Mouse (Mus musculus) B cell, adult 2 months (primary cell): ENCODE results near the gene Galnt14.
A peak's percentile ranks its signal among the peaks of the same experiment; 100 is the strongest.

Source experiments
- DNase-seq, 2 experiments: peaks; one replicate each; pipeline ENCODE4 v3.0.0; 2022

The Galnt14 gene

DNA sequence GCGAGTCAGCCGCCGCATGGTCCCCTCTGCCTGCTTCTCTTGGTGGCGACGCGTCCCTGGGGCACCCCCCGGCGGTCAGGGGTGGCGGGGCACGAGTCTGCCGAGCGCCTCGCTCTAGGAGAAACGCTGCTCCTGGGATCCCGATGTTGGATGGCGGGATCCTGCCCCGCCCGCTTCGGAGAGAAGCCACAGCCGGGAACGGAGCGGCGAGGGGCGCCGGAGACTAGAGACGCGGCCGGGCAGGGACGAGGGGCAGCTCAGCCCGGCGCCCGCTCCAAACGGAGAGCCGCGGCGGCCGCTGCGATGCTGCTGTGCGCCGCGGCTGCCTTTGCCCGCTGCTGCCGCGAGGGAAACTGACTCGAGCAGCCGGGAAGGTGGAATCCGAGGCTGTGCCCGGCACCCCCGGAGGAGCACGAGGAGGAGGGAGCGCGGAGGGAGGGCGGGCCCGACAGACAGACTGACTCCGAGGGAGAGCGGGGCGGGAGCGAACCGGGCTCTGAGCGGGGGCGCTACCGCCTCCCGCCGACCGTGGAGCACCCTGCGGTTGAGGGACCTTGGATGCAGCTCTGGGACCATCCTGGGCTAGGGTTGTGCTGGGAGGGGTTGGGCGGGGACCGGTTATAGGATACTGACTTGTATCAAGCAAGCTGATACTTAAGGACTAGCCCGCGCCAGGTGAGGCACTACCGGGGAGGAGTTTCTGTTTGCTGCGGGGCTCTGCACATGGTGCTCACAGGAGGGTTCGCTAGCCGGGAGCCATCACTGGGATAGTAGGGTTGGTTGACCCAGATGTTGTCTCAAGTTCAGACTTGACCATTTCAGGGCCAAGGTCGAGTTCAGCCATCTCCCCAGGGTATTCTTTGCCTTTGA, at the start of gene Galnt14:
Gene Galnt14, minus strand, starts transcription at position 412 of the 870 bp plus-strand sequence.
- peak; percentile 60 to 65 for DNase-seq

DNA sequence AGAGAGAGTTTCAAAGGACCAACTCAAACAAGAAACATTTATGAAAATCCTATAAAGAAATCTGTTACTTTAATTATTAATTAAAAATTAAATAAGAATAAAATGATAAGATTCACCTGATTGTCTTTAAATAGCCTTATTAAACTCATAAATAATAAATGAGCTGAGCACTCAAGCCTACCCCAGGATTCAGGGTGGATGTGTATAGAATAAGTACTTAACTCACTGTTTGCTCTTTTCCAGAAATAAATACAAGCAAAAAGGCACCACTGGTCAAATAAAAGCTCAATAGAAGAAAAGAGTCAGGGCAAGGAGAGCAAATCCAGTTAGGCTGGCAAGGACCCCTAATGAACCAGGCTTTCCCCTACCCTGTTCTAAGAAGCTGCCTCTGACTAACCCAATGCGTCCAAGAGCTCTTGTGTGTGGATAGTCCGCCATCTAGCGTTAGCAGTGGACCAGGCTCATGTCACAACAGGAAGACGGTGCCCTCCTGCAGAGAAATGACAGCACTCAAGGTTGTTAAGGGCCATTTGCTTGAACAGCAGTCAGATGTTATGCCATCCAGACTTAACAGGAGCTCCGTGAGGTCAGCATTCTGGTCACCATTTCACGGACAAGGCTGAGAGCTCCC, 33.5 kb upstream of the Galnt14 start:
- peak; percentile 81 for DNase-seq

DNA sequence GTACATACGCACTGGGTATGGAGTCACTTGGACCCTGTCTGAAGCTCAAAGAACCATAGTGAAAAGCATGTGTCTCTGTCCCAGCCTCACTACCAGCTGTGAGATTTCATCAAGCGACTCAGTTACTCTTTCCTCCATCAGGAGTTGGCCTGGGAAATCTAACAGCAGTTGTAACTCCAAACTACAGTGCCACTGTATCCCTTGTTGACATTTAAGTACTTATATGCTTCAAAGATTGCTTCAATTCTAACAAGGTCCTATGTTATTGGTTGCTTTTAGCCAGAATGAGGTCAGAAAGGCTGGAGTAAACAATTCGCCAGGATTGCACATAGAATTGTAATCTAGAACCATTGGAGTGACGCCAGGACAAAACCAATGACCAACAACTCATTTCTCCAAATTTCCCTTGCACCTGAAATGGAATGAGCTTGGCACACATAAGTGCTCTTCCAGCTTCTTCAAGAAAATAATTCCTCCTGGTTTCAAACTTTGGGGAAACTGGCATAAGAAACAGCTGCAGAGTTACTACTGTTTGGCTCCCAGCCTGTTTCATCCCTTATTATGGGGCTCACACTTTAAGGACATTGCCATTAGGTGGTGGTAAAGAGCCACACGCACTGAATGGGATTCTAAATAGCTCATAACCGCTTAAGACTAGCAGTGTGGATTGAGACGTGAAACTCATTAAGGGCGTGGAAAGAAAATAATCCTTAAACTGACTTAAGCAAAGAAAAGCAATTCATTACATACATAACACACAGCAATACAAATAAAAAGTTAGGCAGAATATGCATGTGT, 13.8 kb upstream of the Galnt14 start:
- peak in 1 of 2 experiments; percentile 6 for DNase-seq

DNA sequence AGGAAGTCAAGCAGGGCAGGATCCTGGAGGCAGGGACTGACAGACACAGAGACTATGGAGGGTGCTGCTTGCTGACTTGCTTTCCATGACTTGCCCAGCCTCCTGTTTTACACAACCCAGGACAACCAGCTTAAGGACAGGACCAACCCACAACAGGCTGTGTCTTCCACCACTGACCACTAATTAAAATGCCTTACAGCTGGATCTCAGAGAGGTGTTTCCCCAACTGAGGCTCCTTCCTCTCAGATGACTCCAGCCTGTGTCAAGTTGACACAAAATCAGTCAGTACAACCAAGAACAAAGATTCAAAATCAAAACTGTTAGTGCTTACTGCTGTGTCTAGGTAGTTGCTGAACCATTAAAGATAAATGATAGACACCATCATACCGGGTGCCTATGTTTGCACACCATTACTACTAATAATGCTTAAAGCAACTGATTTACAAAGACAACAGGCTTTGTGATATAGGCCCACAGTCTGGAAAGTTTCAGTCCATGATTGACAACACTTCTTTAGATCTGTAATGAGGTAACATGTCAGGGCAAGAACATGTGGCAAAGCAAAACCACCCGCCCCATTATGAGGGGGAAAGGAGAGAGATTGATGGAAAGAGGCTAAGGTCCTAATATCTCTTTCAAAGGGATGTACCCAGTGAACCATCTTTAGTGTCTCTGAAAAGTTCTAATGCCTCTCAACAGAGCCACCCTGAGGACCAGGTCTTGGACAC, 8.9 kb upstream of the Galnt14 start:
- no peak for DNase-seq

DNA sequence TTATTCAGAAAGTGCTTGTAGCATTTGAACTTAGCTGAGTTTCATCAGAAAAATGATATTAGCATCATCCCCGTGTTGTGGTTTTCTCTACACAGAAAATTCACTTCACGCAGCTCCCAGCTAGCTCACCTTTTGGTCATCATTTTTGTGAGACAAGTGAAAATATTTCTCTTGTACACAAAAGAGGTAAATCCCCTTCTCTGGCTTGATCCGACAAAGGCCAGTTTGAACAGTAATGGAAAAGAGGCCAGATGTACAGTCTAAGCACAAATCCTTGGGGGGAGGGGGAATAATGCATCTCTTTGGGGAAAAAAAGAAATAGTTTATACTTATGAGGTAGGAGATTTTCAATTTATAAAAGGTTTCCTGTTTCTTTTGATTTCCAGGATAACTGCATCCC, 6.4 kb upstream of the Galnt14 start:
- no peak for DNase-seq

DNA sequence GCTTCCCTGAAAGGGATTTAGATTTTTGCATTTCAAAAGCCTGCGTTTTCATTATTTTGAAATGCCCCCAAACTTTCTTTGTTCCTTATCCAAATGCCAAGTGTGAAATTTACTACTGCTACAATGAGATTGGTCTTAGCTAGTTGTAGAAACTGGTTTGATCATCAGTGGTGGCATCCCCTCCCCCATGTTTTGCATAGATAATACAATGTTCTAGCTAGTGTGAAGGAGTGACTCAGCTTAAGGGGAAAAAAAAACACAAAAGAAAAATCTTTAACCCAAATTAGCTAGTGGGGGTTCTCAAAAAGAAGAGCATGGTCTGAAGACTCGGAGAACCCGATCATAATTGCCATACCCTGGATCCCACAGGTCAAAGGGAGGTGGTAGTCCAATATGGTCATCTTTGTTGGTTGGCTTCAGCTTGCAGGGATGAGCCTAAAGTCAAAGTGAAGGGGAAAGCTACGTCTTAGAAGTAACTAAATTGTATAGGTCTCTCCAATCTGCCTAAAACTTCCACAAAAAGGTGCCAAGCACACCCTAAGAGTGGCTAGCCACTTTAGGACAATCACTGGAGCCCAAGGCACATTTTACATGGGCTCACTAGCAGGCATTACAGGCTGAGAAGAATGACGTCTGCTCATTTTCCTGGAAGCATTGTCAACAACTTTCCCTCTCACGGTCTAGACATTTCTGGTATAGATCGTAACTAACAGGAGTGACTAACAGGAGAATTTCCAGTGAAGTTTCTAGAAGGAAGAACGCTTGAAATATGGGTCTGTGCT, 4.4 kb upstream of the Galnt14 start:
- DNase-seq, result no peak

DNA sequence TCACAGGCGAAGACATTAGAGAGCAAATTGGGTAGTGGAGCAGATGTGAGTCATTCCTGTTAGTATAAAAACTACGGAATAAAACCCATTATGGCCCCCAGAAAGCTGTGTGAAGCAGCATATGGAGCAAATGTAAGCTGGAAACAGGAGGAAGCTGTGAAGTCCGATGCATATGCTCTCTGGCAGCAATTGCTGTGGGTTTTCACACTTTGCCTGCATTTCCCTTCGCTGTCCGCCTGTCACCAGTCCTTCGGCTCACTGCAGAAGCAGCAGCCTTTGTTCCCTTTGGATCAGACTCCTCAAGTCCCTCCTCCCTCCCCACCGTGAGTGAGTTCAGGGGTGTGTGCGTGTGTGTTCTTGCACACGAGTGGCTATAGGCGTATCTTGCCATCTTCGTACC, 3.1 kb upstream of the Galnt14 start:
- DNase-seq, result no peak

DNA sequence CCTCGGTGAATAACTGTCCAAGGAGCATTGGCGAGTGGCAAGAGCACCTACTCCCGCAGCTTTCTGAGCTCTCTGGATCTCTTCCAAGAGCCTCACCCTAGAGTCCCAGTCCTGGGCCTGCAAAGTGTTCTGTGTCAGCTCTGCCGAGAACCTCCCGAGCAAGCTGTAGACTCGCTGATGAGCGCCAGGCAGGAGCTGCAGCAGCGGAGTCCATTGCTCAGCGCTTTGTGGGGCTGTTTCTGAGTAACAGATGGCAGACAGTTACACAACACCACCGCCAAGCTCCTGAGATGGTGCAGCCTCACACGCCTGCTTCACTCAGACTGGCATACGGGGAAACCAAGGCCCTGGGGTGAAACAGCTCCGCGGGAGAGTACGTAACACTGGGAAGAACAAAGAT, 1.7 kb upstream of the Galnt14 start:
- DNase-seq, result no peak

DNA sequence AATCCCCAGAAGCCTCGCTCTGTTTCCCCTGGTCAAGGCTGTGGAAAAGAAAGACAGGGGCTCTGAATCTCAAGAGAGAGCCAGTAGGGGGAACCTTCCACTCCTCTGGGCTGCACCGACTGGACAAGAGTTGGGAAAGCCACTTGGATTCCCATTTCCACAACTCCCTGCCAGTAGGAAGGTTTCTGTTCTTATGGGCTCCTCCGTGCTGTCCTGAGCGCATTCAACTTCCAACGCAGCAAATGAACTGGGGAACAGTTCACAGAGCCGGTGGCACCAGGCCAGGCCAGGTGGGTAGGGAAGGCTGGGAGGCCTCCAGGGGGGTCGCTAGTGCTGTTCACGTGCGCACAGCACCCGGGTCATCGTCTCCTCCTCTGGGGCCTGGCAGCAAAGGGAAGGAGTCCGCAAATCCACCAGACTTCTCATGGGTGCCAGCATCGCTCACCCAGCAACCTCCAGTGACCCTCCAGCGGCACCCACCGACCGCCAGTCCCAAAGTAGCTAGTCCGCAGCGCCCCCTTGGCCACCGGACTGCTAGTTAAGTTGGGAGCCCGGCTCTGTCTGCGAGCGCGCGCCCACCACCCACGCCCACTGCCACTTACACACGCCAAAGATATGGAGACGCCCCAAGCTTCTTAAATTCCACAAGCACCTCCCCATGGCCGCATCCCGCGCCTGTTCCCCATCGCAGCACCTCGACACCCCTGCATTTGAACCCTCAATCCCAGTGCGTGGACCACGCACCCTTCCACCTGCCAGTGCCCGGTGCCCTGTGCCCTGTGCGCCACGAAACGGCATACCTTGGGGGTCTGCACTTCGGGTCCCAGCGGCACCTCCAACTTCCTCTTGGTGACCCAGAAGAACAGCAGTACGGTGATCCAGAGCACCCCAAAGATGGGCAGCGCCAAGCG, 867 bp downstream of the Galnt14 start:
- peak in 1 of 2 experiments; percentile 1 for DNase-seq

DNA sequence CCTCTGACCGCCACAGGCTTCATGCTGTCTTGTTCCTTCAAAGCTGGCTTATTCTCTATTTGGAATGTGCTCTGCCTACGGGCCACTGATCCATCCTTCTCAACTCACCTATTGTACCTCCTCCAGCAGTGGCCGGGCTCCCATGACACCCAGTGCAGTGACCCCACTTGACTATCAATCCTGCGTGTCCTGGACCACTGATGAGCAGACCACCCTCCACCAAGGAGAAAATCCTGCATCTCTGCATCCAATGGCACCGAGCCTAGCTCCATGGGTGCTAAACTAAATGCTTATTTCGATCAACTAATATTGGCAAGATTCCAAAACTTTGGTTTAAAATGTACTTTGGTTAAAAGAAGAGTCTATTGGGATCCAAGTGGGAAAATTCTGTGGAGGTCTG, 1.8 kb downstream of the Galnt14 start:
- DNase-seq, result no peak

DNA sequence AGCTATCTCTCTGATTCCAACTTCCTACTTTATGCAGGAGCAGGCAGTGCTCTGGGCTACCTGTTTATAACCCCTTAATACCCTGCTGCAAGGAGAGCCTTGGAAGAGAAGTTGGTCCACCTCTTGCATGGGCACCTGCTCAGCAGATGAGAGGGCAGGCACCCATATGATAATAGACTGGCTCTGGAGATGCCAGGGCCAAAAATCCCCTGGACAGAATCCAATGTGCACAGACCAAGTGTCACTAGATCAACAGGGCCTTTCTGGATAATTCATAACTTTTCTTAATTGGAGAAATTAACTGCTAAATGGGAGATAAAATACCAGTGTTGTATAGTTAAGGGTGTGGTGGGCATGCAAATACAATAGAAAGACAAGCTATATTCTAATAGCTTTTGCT, 6.7 kb downstream of the Galnt14 start:
- no peak for DNase-seq

DNA sequence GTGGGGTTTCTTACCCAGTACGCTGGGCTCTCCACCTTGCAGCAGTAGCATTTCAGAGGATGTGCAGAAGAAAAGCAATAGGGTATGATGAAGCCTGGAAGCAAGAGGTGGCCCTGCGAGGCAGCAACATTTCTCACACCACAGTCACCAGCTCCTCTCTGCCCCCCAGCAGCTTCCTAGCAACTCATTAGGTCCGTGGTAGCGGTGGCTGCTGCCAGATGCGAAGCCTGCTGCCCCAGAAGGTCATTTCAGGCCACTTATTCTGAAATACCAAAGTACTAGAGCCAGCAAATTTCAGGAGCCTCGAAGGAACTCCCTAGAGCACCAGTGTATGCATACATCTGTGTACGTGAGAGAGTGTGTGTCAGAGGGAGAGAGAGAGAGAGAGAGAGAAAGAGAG, 9.2 kb downstream of the Galnt14 start:
- DNase-seq, result no peak

DNA sequence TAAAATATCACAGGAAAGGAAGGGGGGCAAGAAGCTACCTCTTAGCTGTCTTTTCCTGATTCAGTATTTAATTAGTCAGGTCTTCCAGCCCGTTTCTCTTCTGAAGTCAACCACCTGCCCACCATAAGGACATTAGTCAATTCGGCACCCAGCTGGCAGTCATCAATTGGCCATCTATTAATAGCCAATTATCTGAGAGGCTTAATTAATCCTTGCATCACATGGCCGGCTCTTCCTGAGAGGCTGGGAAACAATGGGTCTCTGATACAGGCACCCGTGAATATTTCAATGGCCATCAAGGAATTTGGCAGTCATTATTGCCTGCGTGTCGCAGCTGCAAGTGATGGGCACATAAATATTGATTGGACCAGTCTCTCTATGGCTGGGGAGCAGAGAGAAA, 10.4 kb downstream of the Galnt14 start:
- DNase-seq, result no peak

DNA sequence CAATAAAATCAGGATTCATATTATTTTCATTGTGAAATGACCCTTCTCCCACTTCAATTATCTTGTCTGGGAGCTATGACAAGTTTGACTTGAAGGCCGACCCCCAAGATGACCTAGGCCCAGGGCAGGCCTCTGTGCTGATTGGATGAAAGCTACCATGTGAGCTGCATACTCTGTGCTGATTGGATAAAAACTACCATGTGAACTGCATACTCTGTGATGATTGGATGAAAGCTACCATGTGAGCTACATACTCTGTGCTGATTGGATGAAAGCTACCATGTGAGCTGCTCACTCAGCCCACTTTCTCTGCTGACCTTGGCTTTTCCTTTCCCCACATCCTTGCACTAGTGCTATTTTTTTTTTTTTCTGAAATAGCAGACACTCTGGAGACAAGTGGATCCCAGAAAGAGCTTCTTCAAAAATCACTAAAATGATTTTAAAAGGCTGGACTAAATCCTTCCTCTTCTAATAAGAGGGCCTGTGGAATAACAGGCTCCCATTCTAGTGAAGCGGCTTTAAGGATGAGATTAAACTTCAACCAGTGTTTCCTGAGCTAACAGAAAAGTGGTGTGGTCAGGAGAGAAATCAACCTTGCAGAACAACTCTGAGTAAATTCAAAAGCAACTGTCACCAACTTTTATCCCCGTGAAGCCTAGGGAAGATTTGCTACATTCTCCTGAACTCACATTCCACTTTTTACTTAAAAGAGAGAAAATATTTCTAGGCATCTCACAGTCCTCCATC, 15.9 kb downstream of the Galnt14 start:
- no peak for DNase-seq

DNA sequence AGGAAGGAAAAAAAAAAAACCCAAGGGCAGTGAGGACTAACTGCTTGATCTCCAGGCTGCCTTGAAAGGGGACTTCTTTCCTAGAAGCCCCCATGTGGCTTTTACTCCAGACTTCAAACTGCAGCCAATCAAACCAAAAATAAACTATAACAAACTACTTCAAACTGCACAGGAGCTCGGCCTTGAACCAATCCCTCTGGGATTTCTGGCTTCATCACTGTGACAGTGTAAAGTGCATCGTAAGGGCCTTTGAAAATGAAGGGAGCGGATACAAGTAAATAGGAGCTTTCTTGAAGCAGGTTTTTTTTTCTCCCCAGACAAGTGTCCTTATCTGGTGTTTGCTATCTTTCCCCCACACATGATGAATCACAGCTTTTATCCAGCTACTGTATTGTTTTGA, 22.0 kb downstream of the Galnt14 start:
- DNase-seq, result no peak

DNA sequence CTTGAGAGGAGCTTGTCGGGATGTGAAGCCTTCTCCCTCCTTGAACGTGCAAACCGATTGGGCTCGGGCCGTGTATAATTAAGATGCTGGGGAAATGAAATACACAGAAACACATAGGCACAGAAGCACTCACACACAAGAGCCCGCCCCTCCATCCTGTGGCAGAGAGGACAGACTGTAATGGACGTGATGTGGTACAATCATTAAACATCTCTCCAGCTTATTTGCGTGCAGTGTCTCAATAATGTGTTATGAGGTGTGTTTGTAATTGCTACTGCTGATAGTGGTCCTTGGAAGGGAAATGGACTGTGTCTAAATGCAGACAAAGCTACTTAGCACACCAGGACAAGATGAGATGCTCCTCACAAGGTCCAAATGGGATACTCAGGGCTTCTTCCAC, 24.0 kb downstream of the Galnt14 start:
- DNase-seq, result no peak

DNA sequence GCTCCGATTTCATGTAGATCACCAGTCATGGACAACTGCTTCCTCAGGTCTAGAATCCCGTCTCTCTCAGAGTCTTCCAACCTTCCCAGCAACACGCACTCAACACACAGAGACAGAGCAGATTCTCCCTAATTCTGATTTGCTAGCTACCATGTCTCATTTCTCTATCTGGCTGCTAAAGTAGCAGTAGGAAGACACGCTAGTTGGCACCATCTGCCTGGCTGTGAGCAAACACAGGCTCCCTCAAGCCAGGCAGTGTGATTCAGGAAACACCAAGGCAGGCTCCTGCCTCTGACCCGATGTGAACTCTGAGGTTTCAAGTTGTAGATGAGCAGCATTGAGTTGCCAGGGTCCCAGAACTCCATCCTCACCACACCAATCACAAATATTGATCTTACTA, 25.5 kb downstream of the Galnt14 start:
- no peak for DNase-seq

DNA sequence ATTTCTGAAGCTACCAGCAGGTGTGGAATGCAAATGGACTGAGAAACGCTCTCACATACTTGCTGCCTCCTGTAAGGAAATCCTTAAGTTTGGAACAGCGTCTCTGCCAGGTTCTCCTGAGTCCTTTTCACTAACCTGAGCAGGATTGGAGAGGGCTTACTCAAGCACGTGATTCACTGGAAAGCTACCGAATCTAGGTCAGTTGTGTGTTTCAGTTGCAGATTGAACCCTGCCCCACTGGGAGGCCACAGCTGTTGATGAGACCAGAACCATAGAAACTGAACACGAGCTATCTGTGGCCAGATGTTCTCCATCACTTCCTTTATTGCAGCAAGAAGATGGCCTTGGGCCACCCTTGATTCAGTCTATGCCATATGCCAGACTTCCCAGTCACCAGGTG, 38.3 kb downstream of the Galnt14 start:
- no peak for DNase-seq

DNA sequence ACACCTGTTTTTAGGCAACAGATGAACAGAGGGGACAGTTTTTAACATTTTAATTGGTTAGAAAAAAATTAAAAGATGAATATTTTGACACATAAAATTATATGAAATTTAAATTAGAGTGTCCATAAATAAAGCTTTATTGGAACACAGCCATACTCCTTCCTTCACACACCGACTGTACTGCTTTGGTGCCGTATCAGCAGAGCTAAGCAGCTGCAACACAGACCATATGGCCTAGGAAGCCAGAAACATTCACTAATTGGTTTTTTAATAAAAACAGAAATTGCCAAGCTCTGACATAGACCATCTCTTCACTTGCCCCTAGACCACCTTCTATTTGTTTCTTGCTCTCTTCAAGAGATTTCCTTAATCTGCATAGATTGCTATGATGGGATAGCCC, 40.2 kb downstream of the Galnt14 start:
- no peak for DNase-seq

DNA sequence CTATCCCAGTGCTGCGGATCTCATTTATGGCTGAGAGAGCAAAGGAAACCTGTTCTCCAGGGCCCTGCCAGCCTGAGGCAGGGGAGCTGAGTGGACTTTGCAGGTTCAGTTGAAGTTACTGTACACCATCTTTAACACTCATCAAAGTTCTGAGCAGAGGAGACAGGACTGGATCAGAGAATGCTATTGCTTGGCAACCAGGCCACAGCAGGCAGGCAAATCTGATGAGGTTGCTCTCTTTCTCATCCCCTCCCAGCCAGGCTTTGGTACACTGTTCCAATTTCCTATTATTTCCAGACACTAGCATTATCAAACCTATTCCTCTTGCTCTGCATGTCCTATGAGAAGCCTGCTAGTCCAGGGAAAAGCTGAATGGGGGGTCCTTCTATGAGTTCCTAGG, 41.3 kb downstream of the Galnt14 start:
- DNase-seq, result no peak
